Mouse (Mus musculus) heart, postnatal 0 days (tissue): ENCODE data around the gene Cryga.

ENCODE experiments used
- CTCF ChIP-seq: IDR thresholded peaks from 2 replicates; pipeline ENCODE4 v1.5.1; 2016; ENCODE audit warnings: antibody characterized with exemption, control low read depth, low read depth
- EP300 ChIP-seq: IDR thresholded peaks from 2 replicates; pipeline ENCODE4 v1.6.1; 2016; ENCODE audit warnings: antibody characterized with exemption, low read depth

- TF ChIP-seq CTCF (no peak), EP300 (no peak)
Measured at GRCm38 (mm10) chr1:65088567-65089356, 14.4 kb downstream of the Cryga start.
